Mouse (Mus musculus): ENCODE data around the gene Tfpi. TPM values are rescaled to one million over a fixed set of nuclear protein-coding genes. Genes with fewer than 3 reads are reported as not detected.
"Not testable (repeated sequence)": the region's sequence is repeated elsewhere in the genome, so short reads cannot be mapped to it uniquely, and the experiment has no call there.

The Tfpi gene
- polyA plus RNA-seq, 1 experiment from 2014 or later, result 21.4 TPM

DNA sequence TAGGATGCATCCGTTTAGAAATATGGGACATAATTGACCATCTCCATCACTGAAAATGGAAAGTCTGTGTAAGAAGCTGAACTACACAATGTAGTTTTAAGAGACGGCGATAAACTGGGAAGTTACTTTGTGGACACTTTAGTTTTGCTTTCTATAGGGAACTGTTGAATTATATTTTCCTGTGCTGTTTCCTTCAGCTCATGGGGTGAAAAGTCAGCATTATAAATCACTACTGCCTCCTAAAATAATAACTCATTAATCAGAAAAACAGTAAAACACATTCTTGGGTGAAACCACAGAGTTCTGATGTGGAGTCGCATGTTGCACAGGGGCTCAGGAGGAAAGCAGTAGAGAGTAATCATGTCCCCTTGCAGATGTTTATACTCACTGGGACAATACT lies 50.0 kb downstream of the Tfpi start:
- Histone ChIP-seq H3K4me3 (no peak overlapping the region), H3K36me3 (no peaks in the 10 kb centered on the region), H3K27me3 (no peaks in the 10 kb centered on the region), H3K4me2 (replicated peaks) (no peak overlapping the region), H3K9me3 (no peaks in the 10 kb centered on the region), H3K9ac (replicated peaks) (no peak overlapping the region), H3K27ac (replicated peaks) (no peak overlapping the region), H3K4me1 (peaks cover 8% of the 10 kb centered on the region)
- no peak for ATAC-seq (ENCODE audit: low FRiP score, low read depth)
- 95% methylated on average over 4 of the region's 4 CpGs for WGBS

DNA sequence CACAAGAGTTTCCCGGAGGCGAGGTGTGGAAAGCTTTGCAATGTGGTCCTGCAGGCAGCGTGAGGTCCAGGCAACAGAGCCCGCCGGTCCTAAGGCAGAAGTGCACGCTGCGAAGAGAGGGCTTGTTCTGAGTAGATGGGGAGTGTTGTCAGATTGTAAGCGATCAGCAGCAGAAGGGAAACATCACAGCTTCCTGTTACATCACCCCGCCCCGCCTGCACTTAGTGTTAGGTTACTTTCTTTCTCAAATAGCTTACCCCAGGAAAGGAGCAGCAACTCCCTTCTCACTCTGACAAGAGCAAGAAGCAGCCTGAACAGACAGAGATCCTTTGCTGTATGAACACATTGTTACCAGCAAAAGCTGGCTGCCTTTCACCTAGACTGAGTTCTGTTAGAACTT lies 51.4 kb downstream of the Tfpi start, which contains the start of gene Calcrl:
Gene Calcrl (minus strand): TSS at position 274 of the 400 bp plus-strand sequence.
- Histone ChIP-seq H3K9me3 (no peaks in the 10 kb centered on the region), H3K36me3 (no peaks in the 10 kb centered on the region), H3K9ac (replicated peaks) (0 out of 2 replicates have a peak within 1 kb of the TSS, but pooled peaks have one; percentile 15), H3K4me2 (replicated peaks) (peak within 1 kb of the TSS; percentile 53), H3K4me3 (peak within 1 kb of the TSS; percentile 27), H3K4me1 (peaks cover 8% of the 10 kb centered on the region), H3K27me3 (no peaks in the 10 kb centered on the region), H3K27ac (replicated peaks) (no peak within 1 kb of the TSS)
- ATAC-seq (ENCODE audit: low FRiP score, low read depth), result peak; percentile 55
- 1% methylated on average over 10 of the region's 10 CpGs for WGBS

DNA sequence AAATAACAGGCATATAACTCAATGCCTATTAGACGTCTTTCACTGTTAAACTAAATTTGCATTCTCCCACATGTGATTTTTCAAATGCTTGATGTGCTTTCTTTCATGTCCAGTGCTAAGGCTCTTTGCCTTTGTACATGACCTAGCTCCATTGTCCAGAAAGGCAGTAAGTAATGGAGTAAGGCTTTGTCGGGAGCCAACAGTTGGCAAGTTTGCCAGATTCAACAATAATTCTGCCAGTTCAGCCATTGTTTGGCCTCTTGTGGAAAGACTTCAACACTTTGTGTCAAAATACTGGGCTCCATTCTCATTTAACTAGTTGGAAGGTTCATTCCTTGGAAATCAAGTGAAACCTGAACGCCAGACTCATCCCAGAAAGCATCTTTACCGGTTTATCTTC lies 60.1 kb downstream of the Tfpi start:
- Histone ChIP-seq H3K36me3 (no peaks in the 10 kb centered on the region), H3K9me3 (no peaks in the 10 kb centered on the region), H3K27me3 (no peaks in the 10 kb centered on the region), H3K9ac (replicated peaks) (no peak overlapping the region), H3K27ac (replicated peaks) (no peak overlapping the region), H3K4me1 (no peaks in the 10 kb centered on the region), H3K4me2 (replicated peaks) (no peak overlapping the region), H3K4me3 (no peak overlapping the region)
- ATAC-seq (ENCODE audit: low FRiP score, low read depth), result no peak
- WGBS, result 88% methylated on average over 4 of the region's 4 CpGs

DNA sequence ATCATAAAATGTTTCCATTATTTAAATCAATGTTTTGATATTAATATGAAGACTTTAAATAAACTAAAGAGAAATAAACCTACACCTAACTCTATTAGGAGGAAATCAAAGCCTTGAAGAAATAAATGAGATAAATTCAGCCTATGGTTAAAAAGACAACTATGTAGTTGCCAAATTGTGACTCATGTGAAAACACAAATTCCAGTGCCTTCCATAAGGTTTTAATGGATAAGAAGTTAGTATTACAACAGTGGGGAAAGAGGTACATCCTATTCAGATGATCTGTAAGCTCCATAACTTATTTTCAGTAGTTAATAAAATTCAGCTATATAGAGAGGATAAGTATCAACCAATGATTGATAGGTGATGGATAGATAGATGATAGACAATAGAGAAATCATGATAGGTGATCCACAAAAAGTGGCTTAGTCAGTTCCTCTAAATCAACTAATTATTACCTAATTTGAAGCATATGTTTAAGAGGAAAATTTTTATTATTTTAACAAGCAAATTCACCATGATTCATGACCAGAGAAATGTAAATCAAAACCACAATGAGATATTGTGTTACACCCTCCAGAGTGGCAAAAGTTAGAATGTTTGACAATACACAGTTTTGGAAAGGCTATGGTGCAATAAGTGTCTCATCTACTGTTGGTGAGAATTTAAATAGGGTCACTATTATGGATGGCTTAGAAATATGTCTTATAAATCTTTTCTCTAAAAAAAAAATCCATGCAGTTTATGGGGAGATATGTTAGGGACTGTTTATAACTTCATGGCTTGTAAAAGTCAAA lies 66.6 kb downstream of the Tfpi start:
- H3K27me3 ChIP-seq, result no peaks in the 10 kb centered on the region
- H3K4me3 ChIP-seq, result no peak overlapping the region
- H3K36me3 ChIP-seq, result no peaks in the 10 kb centered on the region
- H3K27ac ChIP-seq (replicated peaks), result no peak overlapping the region
- H3K9ac ChIP-seq (replicated peaks), result no peak overlapping the region
- no peak for ATAC-seq (ENCODE audit: low FRiP score, low read depth)
- no peaks in the 10 kb centered on the region for H3K9me3 ChIP-seq
- no peaks in the 10 kb centered on the region for H3K4me1 ChIP-seq
- no peak overlapping the region for H3K4me2 ChIP-seq (replicated peaks)

DNA sequence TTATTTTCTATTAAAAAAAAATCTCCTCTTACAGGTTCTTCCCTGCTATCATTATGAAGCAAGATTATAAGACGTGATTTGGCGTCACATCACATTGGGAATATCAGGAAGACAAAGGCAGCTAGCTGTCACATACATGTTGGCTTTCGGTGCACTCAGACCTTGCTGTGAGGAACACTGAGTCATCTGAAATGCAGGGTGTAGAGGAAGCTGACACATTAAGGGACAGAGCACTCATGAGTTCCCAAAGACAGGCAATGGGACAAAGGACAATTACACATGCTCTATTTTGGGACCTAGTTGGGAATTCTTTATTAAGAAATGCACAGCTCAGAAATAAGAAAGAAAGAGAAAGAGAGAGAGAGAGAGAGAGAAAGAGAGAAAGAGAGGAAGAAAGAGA lies 71.7 kb downstream of the Tfpi start:
- Histone ChIP-seq H3K36me3 (no peaks in the 10 kb centered on the region), H3K9me3 (no peaks in the 10 kb centered on the region), H3K4me1 (no peaks in the 10 kb centered on the region), H3K4me2 (replicated peaks) (no peak overlapping the region), H3K4me3 (no peak overlapping the region), H3K27ac (replicated peaks) (no peak overlapping the region), H3K27me3 (no peaks in the 10 kb centered on the region), H3K9ac (replicated peaks) (no peak overlapping the region)
- no peak for ATAC-seq (ENCODE audit: low FRiP score, low read depth)
- 92% methylated on average over 3 of the region's 3 CpGs for WGBS

DNA sequence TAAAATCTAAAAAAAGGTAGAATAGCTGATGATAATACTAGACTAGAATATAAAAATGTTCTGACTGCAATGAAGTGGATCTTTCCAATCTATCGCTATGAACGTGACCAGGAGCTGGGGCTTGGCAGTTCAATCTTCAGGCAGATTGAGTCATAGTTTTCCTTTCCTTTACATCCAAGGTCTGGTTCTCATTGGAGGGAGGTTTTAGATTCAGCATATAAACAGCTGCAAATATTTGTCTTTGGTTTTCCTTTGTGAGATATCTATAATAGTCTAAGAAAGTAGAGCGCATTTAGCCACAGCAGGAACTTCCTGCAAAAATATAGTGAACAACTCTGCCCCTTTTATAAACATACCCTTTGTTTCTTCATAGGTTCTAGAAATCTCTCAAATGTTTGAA lies 73.9 kb downstream of the Tfpi start:
- 87% methylated on average over 3 of the region's 3 CpGs for WGBS
- Histone ChIP-seq H3K36me3 (no peaks in the 10 kb centered on the region), H3K4me1 (no peaks in the 10 kb centered on the region), H3K27me3 (no peaks in the 10 kb centered on the region), H3K9me3 (no peaks in the 10 kb centered on the region), H3K4me3 (no peak overlapping the region), H3K4me2 (replicated peaks) (no peak overlapping the region), H3K9ac (replicated peaks) (no peak overlapping the region), H3K27ac (replicated peaks) (no peak overlapping the region)
- no peak for ATAC-seq (ENCODE audit: low FRiP score, low read depth)

DNA sequence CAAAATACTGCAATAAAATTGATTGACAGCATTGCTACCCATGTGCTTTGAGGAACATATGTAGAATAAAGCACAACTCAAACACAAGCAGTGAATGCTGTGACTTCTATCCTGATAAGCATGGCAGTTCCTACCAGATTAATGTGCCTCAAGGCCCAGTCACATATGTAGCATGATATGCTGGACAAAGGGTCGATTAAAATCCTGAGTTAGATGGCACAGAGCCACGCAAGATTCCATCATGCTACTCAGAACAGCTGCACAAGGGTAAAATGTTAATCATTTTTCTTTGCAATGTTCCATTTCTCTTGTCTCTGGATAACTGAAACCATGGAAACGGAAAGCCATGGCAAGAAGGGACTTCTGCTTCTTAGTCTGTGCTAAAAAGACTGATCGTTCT lies 80.0 kb downstream of the Tfpi start:
- no peaks in the 10 kb centered on the region for H3K27me3 ChIP-seq
- no peak for ATAC-seq (ENCODE audit: low FRiP score, low read depth)
- no peak overlapping the region for H3K9ac ChIP-seq (replicated peaks)
- no peaks in the 10 kb centered on the region for H3K4me1 ChIP-seq
- no peaks in the 10 kb centered on the region for H3K9me3 ChIP-seq
- 80% methylated on average over 4 of the region's 4 CpGs for WGBS
- no peak overlapping the region for H3K4me3 ChIP-seq
- no peak overlapping the region for H3K4me2 ChIP-seq (replicated peaks)
- H3K36me3 ChIP-seq, result no peaks in the 10 kb centered on the region
- no peak overlapping the region for H3K27ac ChIP-seq (replicated peaks)

DNA sequence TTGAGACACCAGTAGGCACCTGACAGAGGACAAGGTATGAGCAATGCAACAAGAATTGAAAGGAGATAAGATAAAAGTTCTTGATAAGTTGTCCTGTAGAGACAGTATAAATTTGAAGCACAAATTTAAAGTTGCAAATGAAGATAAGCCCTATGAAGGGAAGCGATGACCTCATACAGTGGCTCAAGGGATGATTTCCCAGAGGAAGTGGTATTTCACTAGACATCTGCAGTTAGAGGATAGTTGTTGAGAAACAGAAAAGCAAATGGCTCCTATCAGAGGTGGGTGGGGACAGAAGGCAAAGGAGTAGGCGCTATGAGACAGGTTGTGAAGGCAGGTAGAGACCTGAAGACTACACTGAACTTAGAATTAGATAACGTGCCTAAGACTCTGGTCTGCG lies 83.3 kb downstream of the Tfpi start:
- Histone ChIP-seq H3K9ac (replicated peaks) (no peak overlapping the region), H3K4me3 (no peak overlapping the region), H3K27me3 (no peaks in the 10 kb centered on the region), H3K4me2 (replicated peaks) (no peak overlapping the region), H3K4me1 (peaks cover 2% of the 10 kb centered on the region; the same call in 1 of the 2 replicates), H3K9me3 (no peaks in the 10 kb centered on the region), H3K27ac (replicated peaks) (no peak overlapping the region), H3K36me3 (no peaks in the 10 kb centered on the region)
- no peak for ATAC-seq (ENCODE audit: low FRiP score, low read depth)
- WGBS, result 96% methylated on average over 4 of the region's 4 CpGs

DNA sequence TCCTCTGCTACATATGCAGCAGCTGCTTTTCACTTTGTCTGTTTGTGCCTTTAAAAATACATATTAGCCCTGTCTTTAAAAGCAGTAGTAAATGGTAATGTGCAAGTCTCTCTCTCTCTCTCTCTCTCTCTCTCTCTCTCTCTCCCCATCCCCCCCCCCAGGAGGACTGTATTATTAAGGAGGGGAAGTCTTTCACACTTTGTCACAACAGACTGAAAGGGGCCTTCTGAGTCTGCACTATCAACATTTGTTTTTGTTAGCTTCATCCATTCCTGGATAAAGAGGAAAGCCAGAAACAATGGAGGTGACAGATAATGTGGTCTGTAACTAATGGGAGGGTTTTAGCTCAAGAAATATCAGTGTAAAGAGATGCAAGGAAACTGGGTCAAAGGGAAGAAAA lies 87.5 kb downstream of the Tfpi start:
- no peak for ATAC-seq (ENCODE audit: low FRiP score, low read depth)
- H3K9me3 ChIP-seq, result no peaks in the 10 kb centered on the region

DNA sequence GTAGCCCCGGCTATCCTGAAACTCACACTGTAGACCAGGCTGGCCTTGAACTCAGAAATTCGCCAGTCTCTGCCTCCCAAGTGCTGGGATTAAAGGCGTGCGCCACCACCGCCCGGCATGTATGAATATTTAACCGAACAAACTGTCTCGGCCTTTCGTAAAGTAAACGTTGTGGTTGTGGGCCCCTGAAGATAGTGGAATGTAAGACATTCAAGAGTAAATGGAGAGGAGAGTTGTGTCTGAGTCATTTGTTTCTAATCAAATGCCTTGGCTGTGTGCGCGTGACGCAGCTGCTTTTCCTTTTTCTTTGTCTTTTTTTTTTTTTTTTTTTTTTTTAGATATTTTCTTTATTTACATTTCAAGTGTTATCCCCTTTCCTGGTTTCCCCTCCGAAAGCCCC lies 88.0 kb downstream of the Tfpi start:
- H3K9me3 ChIP-seq; H3K4me2 ChIP-seq (replicated peaks); H3K36me3 ChIP-seq; H3K9ac ChIP-seq (replicated peaks); H3K4me3 ChIP-seq; H3K27ac ChIP-seq (replicated peaks); ATAC-seq (ENCODE audit: low FRiP score, low read depth); H3K27me3 ChIP-seq; H3K4me1 ChIP-seq: not testable (repeated sequence)
- WGBS, result 86% methylated on average over 14 of the region's 14 CpGs

More for the DNA sequence above, 87.5 kb downstream of the Tfpi start:
- Histone ChIP-seq H3K4me1 (peaks cover 6% of the 10 kb centered on the region; the same call in 1 of the 2 replicates), H3K9ac (replicated peaks) (no peak overlapping the region), H3K27ac (replicated peaks) (no peak overlapping the region), H3K36me3 (no peaks in the 10 kb centered on the region), H3K27me3 (no peaks in the 10 kb centered on the region), H3K4me2 (replicated peaks) (no peak overlapping the region), H3K4me3 (no peak overlapping the region)

DNA sequence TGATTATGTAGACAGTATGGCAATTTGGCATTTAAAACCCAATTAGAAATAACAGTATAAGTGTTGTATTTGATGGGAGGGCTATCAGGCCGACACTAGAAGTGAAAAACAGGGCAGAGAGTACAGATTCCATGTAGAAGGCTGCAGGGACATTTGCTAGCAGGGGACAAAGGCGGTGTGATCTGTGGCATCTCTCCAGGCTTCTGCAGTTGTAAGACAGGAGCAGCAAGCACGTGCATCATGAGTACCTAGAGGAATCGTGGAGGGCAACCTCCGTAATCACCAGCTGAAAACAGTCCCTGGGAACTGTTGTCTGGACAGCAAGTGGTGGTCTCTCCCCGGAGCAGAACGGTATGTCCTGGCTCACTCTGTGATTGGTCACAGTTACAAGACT lies 88.6 kb downstream of the Tfpi start:
- Histone ChIP-seq H3K4me3 (no peak overlapping the region), H3K9me3 (no peaks in the 10 kb centered on the region), H3K27ac (replicated peaks) (no peak overlapping the region), H3K27me3 (no peaks in the 10 kb centered on the region), H3K9ac (replicated peaks) (no peak overlapping the region), H3K36me3 (no peaks in the 10 kb centered on the region), H3K4me2 (replicated peaks) (no peak overlapping the region), H3K4me1 (peaks cover 6% of the 10 kb centered on the region; the same call in 1 of the 2 replicates)
- ATAC-seq (ENCODE audit: low FRiP score, low read depth), result no peak
- WGBS, result 76% methylated on average over 7 of the region's 7 CpGs

DNA sequence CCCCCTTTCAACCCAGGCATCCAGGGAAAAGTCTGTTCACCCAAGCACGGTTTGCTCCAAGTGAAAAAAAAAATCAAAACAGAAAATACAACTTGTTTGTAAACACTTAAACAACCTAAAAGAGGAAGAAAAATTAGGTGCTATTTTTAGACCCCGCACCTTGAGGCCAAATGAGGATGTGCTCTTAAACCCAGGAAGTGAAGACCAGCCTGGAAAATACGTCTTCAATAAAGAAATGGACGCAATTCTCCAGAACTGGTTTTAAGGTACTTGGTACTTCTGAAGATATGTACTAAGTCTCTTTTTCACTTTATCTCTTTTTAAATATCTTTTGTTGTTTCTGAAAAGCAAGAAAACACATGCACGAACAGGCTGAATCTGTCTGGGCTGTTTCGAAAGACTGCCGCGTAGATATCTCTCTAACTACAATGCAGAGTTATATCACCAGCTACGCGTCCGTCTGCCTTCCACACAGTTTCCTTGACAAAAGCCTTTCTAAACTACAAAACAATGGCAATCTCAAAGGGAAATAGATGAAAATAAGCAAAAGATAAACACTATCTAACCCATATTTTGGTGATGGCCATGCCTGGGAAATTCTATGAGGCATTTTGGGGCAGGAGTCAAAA lies 89.1 kb downstream of the Tfpi start:
- peak overlapping the region; percentile 39 for H3K4me2 ChIP-seq (replicated peaks)
- no peak overlapping the region for H3K9ac ChIP-seq (replicated peaks)
- no peak overlapping the region for H3K4me3 ChIP-seq
- no peaks in the 10 kb centered on the region for H3K27me3 ChIP-seq
- no peaks in the 10 kb centered on the region for H3K36me3 ChIP-seq
- peaks cover 6% of the 10 kb centered on the region; the same call in 1 of the 2 replicates for H3K4me1 ChIP-seq
- no peak overlapping the region for H3K27ac ChIP-seq (replicated peaks)
- no peak for ATAC-seq (ENCODE audit: low FRiP score, low read depth)
- 70% methylated on average over 11 of the region's 11 CpGs for WGBS
- no peaks in the 10 kb centered on the region for H3K9me3 ChIP-seq

All from midbrain, embryonic 12.5 days (tissue).